Mouse (Mus musculus) cerebellum, adult 2 months (tissue): ENCODE data around the gene Il5ra. TPM values are rescaled to one million over a fixed set of nuclear protein-coding genes. Genes with fewer than 3 reads are reported as not detected.

ENCODE experiments used
- DNase-seq, 2 experiments: peaks; one replicate each; pipeline ENCODE4 v3.0.0; 2021
- H3K27ac ChIP-seq: fragments of 200-500 bp; 2 replicates; pipeline ENCODE4 v1.5.1; 2012; ENCODE audit warnings: low read length, control low read depth, inconsistent platforms; ENCODE audit not compliant: insufficient read depth
- H3K27me3 ChIP-seq: fragments of 200-500 bp; 2 replicates; pipeline ENCODE4 v1.6.1; 2012; ENCODE audit warnings: inconsistent platforms, mild to moderate bottlenecking, low read length, moderate library complexity; ENCODE audit not compliant: control insufficient read depth, insufficient read depth
- H3K4me1 ChIP-seq: fragments of 200-500 bp; 2 replicates; pipeline ENCODE4 v1.6.1; 2011; ENCODE audit warnings: low read length; ENCODE audit not compliant: control insufficient read depth, insufficient read depth
- H3K4me3 ChIP-seq: fragments of 200-500 bp; replicated peaks from 2 replicates; pipeline ENCODE3; 2011; ENCODE audit warnings: mild to moderate bottlenecking, low read depth, low read length, control low read depth; ENCODE audit not compliant: insufficient read depth
- CTCF ChIP-seq: fragments of 200-500 bp; IDR thresholded peaks from 2 replicates; pipeline ENCODE4 v1.5.1; 2011; ENCODE audit warnings: low read depth, mild to moderate bottlenecking, control low read depth, low read length, moderate library complexity, borderline replicate concordance; ENCODE audit not compliant: insufficient read depth
- POLR2A ChIP-seq: fragments of 200-500 bp; IDR thresholded peaks from 2 replicates; pipeline ENCODE4 v1.6.1; 2011; ENCODE audit warnings: low read length, control low read depth, borderline replicate concordance; ENCODE audit not compliant: insufficient read depth
- WGBS: fragments of 180-500 bp; shearing (Covaris S2); methylation state at CpG from one replicate; pipeline ENCODE4 v1.1.7; 2018; 5-methylcytosine and 5-hydroxymethylcytosine counted together
- polyA plus RNA-seq: library from polyadenylated mRNA; depleted of rRNA; stranded (reverse); fragments of >200 nt; gene quantifications from 2 replicates; pipeline ENCODE4 v1.2.3, GENCODE M21; 2012

Gene Il5ra
- polyA plus RNA-seq, 1 experiment: not detected

GRCm38 (mm10) chr6:106769290-106769866 is 20.5 kb upstream of the Il5ra start:
- TF ChIP-seq POLR2A (no peak), CTCF (no peak)
- WGBS: 1% methylated on average over 33 of the region's 33 CpGs
- no peaks in the 10 kb centered on the region for H3K27me3 ChIP-seq

GRCm38 (mm10) chr6:106768640-106769289 is 19.9 kb upstream of the Il5ra start, which contains the start of gene Trnt1:
Trnt1 (plus strand) TSS chr6:106769120.
- peak within 1 kb of the TSS; percentile 94 for H3K4me3 ChIP-seq
- TF ChIP-seq CTCF (no peak), POLR2A (peak; percentile 81)
- H3K27ac ChIP-seq: no peak within 1 kb of the TSS
- 8% methylated on average over 35 of the region's 35 CpGs for whole genome bisulfite sequencing
- H3K4me1 ChIP-seq: no peaks in the 10 kb centered on the region
- DNase-seq: peak; percentile 95 to 96
- no peaks in the 10 kb centered on the region for H3K27me3 ChIP-seq

More at GRCm38 (mm10) chr6:106769290-106769866, 20.5 kb upstream of the Il5ra start:
- no peaks in the 10 kb centered on the region for H3K4me1 ChIP-seq
- H3K4me3 ChIP-seq: peak overlapping the region; percentile 94
- no peak for DNase-seq
- no peak overlapping the region for H3K27ac ChIP-seq

- 79% methylated on average over 4 of the region's 4 CpGs for WGBS
Observed at GRCm38 (mm10) chr6:106766774-106767173, 17.9 kb upstream of the Il5ra start.

GRCm38 (mm10) chr6:106765892-106766291 is 17.1 kb upstream of the Il5ra start:
- Histone ChIP-seq H3K4me1 (no peaks in the 10 kb centered on the region), H3K27me3 (no peaks in the 10 kb centered on the region), H3K27ac (no peak overlapping the region), H3K4me3 (no peak overlapping the region)
- DNase-seq: no peak
- 78% methylated on average over 1 of the region's 1 CpGs for WGBS
- TF ChIP-seq CTCF (no peak), POLR2A (no peak)

More at GRCm38 (mm10) chr6:106766774-106767173, 17.9 kb upstream of the Il5ra start:
- Histone ChIP-seq H3K27ac (no peak overlapping the region), H3K4me1 (no peaks in the 10 kb centered on the region), H3K4me3 (no peak overlapping the region), H3K27me3 (no peaks in the 10 kb centered on the region)
- DNase-seq: no peak
- no peak for TF ChIP-seq POLR2A

- no peaks in the 10 kb centered on the region for H3K27me3 ChIP-seq
- WGBS: 86% methylated on average over 1 of the region's 1 CpGs
- no peak for DNase-seq
- H3K27ac ChIP-seq: no peak overlapping the region
- no peaks in the 10 kb centered on the region for H3K4me1 ChIP-seq
- TF ChIP-seq CTCF: no peak
- TF ChIP-seq POLR2A: no peak
- no peak overlapping the region for H3K4me3 ChIP-seq
Observed at GRCm38 (mm10) chr6:106761486-106761885, 12.6 kb upstream of the Il5ra start.

- Histone ChIP-seq H3K4me1 (no peaks in the 10 kb centered on the region), H3K27ac (no peak overlapping the region), H3K27me3 (no peaks in the 10 kb centered on the region), H3K4me3 (no peak overlapping the region)
- no peak for TF ChIP-seq POLR2A
- no peak for TF ChIP-seq CTCF
- WGBS: 92% methylated on average over 3 of the region's 3 CpGs
- DNase-seq: no peak
Observed at GRCm38 (mm10) chr6:106760473-106761218, 11.8 kb upstream of the Il5ra start.

GRCm38 (mm10) chr6:106758299-106758698 is 9.5 kb upstream of the Il5ra start:
- WGBS: 75% methylated on average over 3 of the region's 3 CpGs
- TF ChIP-seq POLR2A (no peak), CTCF (no peak)
- Histone ChIP-seq H3K4me1 (no peaks in the 10 kb centered on the region), H3K27ac (no peak overlapping the region), H3K4me3 (no peak overlapping the region), H3K27me3 (no peaks in the 10 kb centered on the region)
- DNase-seq: no peak

GRCm38 (mm10) chr6:106750291-106750690 is 1.5 kb upstream of the Il5ra start:
- no peaks in the 10 kb centered on the region for H3K27me3 ChIP-seq
- H3K4me3 ChIP-seq: no peak overlapping the region
- no peak for TF ChIP-seq POLR2A
- no peak for TF ChIP-seq CTCF
- WGBS: 75% methylated on average over 7 of the region's 7 CpGs
- H3K4me1 ChIP-seq: no peaks in the 10 kb centered on the region
- no peak overlapping the region for H3K27ac ChIP-seq
- no peak for DNase-seq
